Mouse (Mus musculus): ENCODE measurements around the gene Mmp14. TPM values are rescaled to one million over a fixed set of nuclear protein-coding genes. Genes with fewer than 3 reads are reported as not detected.

The Mmp14 gene
- 6.7 and 17.2 TPM in 2 replicates for polyA plus RNA-seq (2011; ENCODE audit: insufficient read depth, insufficient read length, low replicate concordance, missing spikeins)

- Histone ChIP-seq H3K4me3 (replicated peaks; ENCODE audit: control insufficient read depth, low read depth, low read length) (peak within 1 kb of the TSS; percentile 44), H3K4me1 (ENCODE audit: control insufficient read depth, insufficient read depth, low read length) (peaks cover 3% of the 10 kb centered on the region; the same call in 1 of the 2 replicates), H3K27ac (ENCODE audit: control insufficient read depth, insufficient read depth, low read depth, low read length, poor library complexity) (peak within 1 kb of the TSS; percentile 42)
- TF ChIP-seq CTCF (IDR thresholded peaks at IDR 0.05; ENCODE audit: control insufficient read depth, insufficient read depth, low read length), result no peak
- no peak for TF ChIP-seq POLR2A (IDR thresholded peaks at IDR 0.05; ENCODE audit: borderline replicate concordance, control insufficient read depth, low read depth, low read length)
- 3% methylated on average over 49 of the region's 49 CpGs for WGBS
Observed at GRCm38 (mm10) chr14:54431334-54432077, at the start of gene Mmp14. TSS of gene Mmp14 (plus strand) at chr14:54431612.

GRCm38 (mm10) chr14:54381816-54382215 lies 49.6 kb upstream of the Mmp14 start:
- no peak overlapping the region for H3K27ac ChIP-seq (ENCODE audit: control insufficient read depth, insufficient read depth, low read depth, low read length, poor library complexity)
- no peak overlapping the region for H3K4me3 ChIP-seq (replicated peaks; ENCODE audit: control insufficient read depth, low read depth, low read length)
- H3K4me1 ChIP-seq (ENCODE audit: control insufficient read depth, insufficient read depth, low read length), result peaks cover 6% of the 10 kb centered on the region
- WGBS, result 71% methylated on average over 10 of the region's 10 CpGs
- TF ChIP-seq POLR2A (IDR thresholded peaks at IDR 0.05; ENCODE audit: borderline replicate concordance, control insufficient read depth, low read depth, low read length), result no peak
- no peak for TF ChIP-seq CTCF (IDR thresholded peaks at IDR 0.05; ENCODE audit: control insufficient read depth, insufficient read depth, low read length)

GRCm38 (mm10) chr14:54382641-54383040 lies 48.8 kb upstream of the Mmp14 start:
- TF ChIP-seq CTCF (IDR thresholded peaks at IDR 0.05; ENCODE audit: control insufficient read depth, insufficient read depth, low read length) (no peak), POLR2A (IDR thresholded peaks at IDR 0.05; ENCODE audit: borderline replicate concordance, control insufficient read depth, low read depth, low read length) (no peak)
- H3K4me3 ChIP-seq (replicated peaks; ENCODE audit: control insufficient read depth, low read depth, low read length), result no peak overlapping the region
- H3K4me1 ChIP-seq (ENCODE audit: control insufficient read depth, insufficient read depth, low read length), result peaks cover 6% of the 10 kb centered on the region
- H3K27ac ChIP-seq (ENCODE audit: control insufficient read depth, insufficient read depth, low read depth, low read length, poor library complexity), result no peak overlapping the region
- WGBS, result 66% methylated on average over 9 of the region's 9 CpGs

GRCm38 (mm10) chr14:54383355-54383771 lies 48.0 kb upstream of the Mmp14 start:
- TF ChIP-seq POLR2A (IDR thresholded peaks at IDR 0.05; ENCODE audit: borderline replicate concordance, control insufficient read depth, low read depth, low read length), result no peak
- TF ChIP-seq CTCF (IDR thresholded peaks at IDR 0.05; ENCODE audit: control insufficient read depth, insufficient read depth, low read length), result no peak
- no peak overlapping the region for H3K4me3 ChIP-seq (replicated peaks; ENCODE audit: control insufficient read depth, low read depth, low read length)
- peaks cover 6% of the 10 kb centered on the region for H3K4me1 ChIP-seq (ENCODE audit: control insufficient read depth, insufficient read depth, low read length)
- WGBS, result 33% methylated on average over 4 of the region's 4 CpGs
- H3K27ac ChIP-seq (ENCODE audit: control insufficient read depth, insufficient read depth, low read depth, low read length, poor library complexity), result no peak overlapping the region

- H3K4me1 ChIP-seq (ENCODE audit: control insufficient read depth, insufficient read depth, low read length), result peaks cover 6% of the 10 kb centered on the region
- no peak overlapping the region for H3K4me3 ChIP-seq (replicated peaks; ENCODE audit: control insufficient read depth, low read depth, low read length)
- TF ChIP-seq CTCF (IDR thresholded peaks at IDR 0.05; ENCODE audit: control insufficient read depth, insufficient read depth, low read length) (no peak), POLR2A (IDR thresholded peaks at IDR 0.05; ENCODE audit: borderline replicate concordance, control insufficient read depth, low read depth, low read length) (no peak)
- H3K27ac ChIP-seq (ENCODE audit: control insufficient read depth, insufficient read depth, low read depth, low read length, poor library complexity), result no peak overlapping the region
- WGBS, result 49% methylated on average over 8 of the region's 8 CpGs
Observed at GRCm38 (mm10) chr14:54384396-54384795, 47.0 kb upstream of the Mmp14 start.

GRCm38 (mm10) chr14:54385968-54386618 lies 45.3 kb upstream of the Mmp14 start:
- Histone ChIP-seq H3K4me3 (replicated peaks; ENCODE audit: control insufficient read depth, low read depth, low read length) (no peak overlapping the region), H3K4me1 (ENCODE audit: control insufficient read depth, insufficient read depth, low read length) (peaks cover 6% of the 10 kb centered on the region), H3K27ac (ENCODE audit: control insufficient read depth, insufficient read depth, low read depth, low read length, poor library complexity) (no peak overlapping the region)
- TF ChIP-seq CTCF (IDR thresholded peaks at IDR 0.05; ENCODE audit: control insufficient read depth, insufficient read depth, low read length) (no peak), POLR2A (IDR thresholded peaks at IDR 0.05; ENCODE audit: borderline replicate concordance, control insufficient read depth, low read depth, low read length) (no peak)
- 80% methylated on average over 7 of the region's 7 CpGs for WGBS

- peaks cover 6% of the 10 kb centered on the region for H3K4me1 ChIP-seq (ENCODE audit: control insufficient read depth, insufficient read depth, low read length)
- H3K27ac ChIP-seq (ENCODE audit: control insufficient read depth, insufficient read depth, low read depth, low read length, poor library complexity), result no peak overlapping the region
- TF ChIP-seq POLR2A (IDR thresholded peaks at IDR 0.05; ENCODE audit: borderline replicate concordance, control insufficient read depth, low read depth, low read length) (no peak), CTCF (IDR thresholded peaks at IDR 0.05; ENCODE audit: control insufficient read depth, insufficient read depth, low read length) (no peak)
- 87% methylated on average over 6 of the region's 6 CpGs for WGBS
- no peak overlapping the region for H3K4me3 ChIP-seq (replicated peaks; ENCODE audit: control insufficient read depth, low read depth, low read length)
Observed at GRCm38 (mm10) chr14:54387546-54387945, 43.9 kb upstream of the Mmp14 start.

GRCm38 (mm10) chr14:54390843-54391242 lies 40.6 kb upstream of the Mmp14 start:
- Histone ChIP-seq H3K27ac (ENCODE audit: control insufficient read depth, insufficient read depth, low read depth, low read length, poor library complexity) (no peak overlapping the region), H3K4me3 (replicated peaks; ENCODE audit: control insufficient read depth, low read depth, low read length) (no peak overlapping the region), H3K4me1 (ENCODE audit: control insufficient read depth, insufficient read depth, low read length) (no peaks in the 10 kb centered on the region; the same call in 1 of the 2 replicates)
- TF ChIP-seq POLR2A (IDR thresholded peaks at IDR 0.05; ENCODE audit: borderline replicate concordance, control insufficient read depth, low read depth, low read length) (no peak), CTCF (IDR thresholded peaks at IDR 0.05; ENCODE audit: control insufficient read depth, insufficient read depth, low read length) (no peak)
- 79% methylated on average over 6 of the region's 6 CpGs for WGBS
